Mouse (Mus musculus): ENCODE measurements around the gene Slc18a3.

- TF ChIP-seq CTCF (IDR thresholded peaks at IDR 0.05; ENCODE audit: control insufficient read depth, insufficient read depth, insufficient read length) = no peak
- TF ChIP-seq USF1 (IDR thresholded peaks at IDR 0.05; ENCODE audit: low read depth) = no peak
- no peak for TF ChIP-seq CEBPB (IDR thresholded peaks at IDR 0.05; ENCODE audit: low read depth)
- no peak for TF ChIP-seq MAX (IDR thresholded peaks at IDR 0.05)
- TF ChIP-seq MYOD1 (IDR thresholded peaks at IDR 0.05; ENCODE audit: control insufficient read depth, insufficient read length, low read depth) = no peak
- no peak for TF ChIP-seq FOSL1 (IDR thresholded peaks at IDR 0.05; ENCODE audit: insufficient read depth, low read length, poor library complexity, severe bottlenecking)
- TF ChIP-seq MYOG (IDR thresholded peaks at IDR 0.05; ENCODE audit: control insufficient read depth, extremely low read depth, insufficient read length) = no peak
Observed at GRCm38 (mm10) chr14:32423946-32424345, 40.7 kb downstream of the Slc18a3 start.

Measured in C2C12 (cell line).